Mouse (Mus musculus) stomach, embryonic 16.5 days (tissue): ENCODE results near the gene Tnfrsf26. TPM values are rescaled to one million over a fixed set of nuclear protein-coding genes. Genes with fewer than 3 reads are reported as not detected.

ENCODE experiments used
- ATAC-seq: fragments of 200-750 bp; cut with Nextera tagmentation; 2 replicates; pipeline ENCODE4 v1.8.0; 2017; ENCODE audit warnings: moderate number of reproducible peaks, moderate TSS enrichment; ENCODE audit not compliant: insufficient read depth, low FRiP score
- H3K27ac ChIP-seq: fragments of 300-500 bp; sonication (generic); 2 replicates; pipeline ENCODE4 v1.5.1; 2014; ENCODE audit warnings: low read length
- H3K27me3 ChIP-seq: fragments of 300-500 bp; sonication (generic); 2 replicates; pipeline ENCODE4 v1.6.1; 2014; ENCODE audit warnings: low read length, control low read depth, mixed read lengths; ENCODE audit not compliant: control insufficient read depth, insufficient read depth
- H3K36me3 ChIP-seq: fragments of 300-500 bp; sonication (generic); 2 replicates; pipeline ENCODE4 v1.6.1; 2014; ENCODE audit warnings: low read length; ENCODE audit not compliant: control insufficient read depth, insufficient read depth
- H3K4me1 ChIP-seq: fragments of 300-500 bp; sonication (generic); 2 replicates; pipeline ENCODE4 v1.6.1; 2014; ENCODE audit warnings: low read length, control low read depth, mixed read lengths; ENCODE audit not compliant: control insufficient read depth, insufficient read depth
- H3K4me2 ChIP-seq: fragments of 300-500 bp; sonication (generic); 2 replicates; pipeline ENCODE4 v1.6.1; 2014; ENCODE audit warnings: low read depth, low read length, mixed read lengths
- H3K4me3 ChIP-seq: fragments of 300-500 bp; sonication (generic); replicated peaks from 2 replicates; pipeline ENCODE4 v1.5.1; 2014; ENCODE audit warnings: mild to moderate bottlenecking, low read length
- H3K9ac ChIP-seq: fragments of 300-500 bp; sonication (generic); 2 replicates; pipeline ENCODE4 v1.6.1; 2014; ENCODE audit warnings: low read length
- H3K9me3 ChIP-seq: fragments of 300-500 bp; sonication (generic); replicated peaks from 2 replicates; pipeline ENCODE4 v1.6.1; 2016; ENCODE audit warnings: low read length, control low read depth; ENCODE audit not compliant: control insufficient read depth
- WGBS: fragments of 180-500 bp; shearing (Covaris S2); extraction: QIAGEN DNeasy Blood & Tissue Kit; methylation state at CpG from one replicate; pipeline ENCODE4 v1.1.7; 2014; 5-methylcytosine and 5-hydroxymethylcytosine counted together
- polyA plus RNA-seq: library from polyadenylated mRNA; unstranded; fragments of >200 nt; fragmentation: Nextera tagmentation; extraction: Ambion mirVana; gene quantifications from 2 replicates; pipeline ENCODE4 v1.2.1, GENCODE M21; 2015

Tnfrsf26 gene
- polyA plus RNA-seq, 1 experiment from 2014 or later = 0.66 TPM

- no peaks in the 10 kb centered on the region for H3K27me3 ChIP-seq
- H3K9ac ChIP-seq = no peak overlapping the region
- no peak overlapping the region for H3K27ac ChIP-seq
- no peak overlapping the region for H3K4me2 ChIP-seq
- no peaks in the 10 kb centered on the region for H3K9me3 ChIP-seq
- WGBS = 67% methylated on average over 2 of the region's 2 CpGs
- H3K36me3 ChIP-seq = no peaks in the 10 kb centered on the region
- H3K4me1 ChIP-seq = no peaks in the 10 kb centered on the region
- H3K4me3 ChIP-seq = no peak overlapping the region
- no peak for ATAC-seq
Observed at GRCm38 (mm10) chr7:143604889-143605288, 23.6 kb downstream of the Tnfrsf26 start.

GRCm38 (mm10) chr7:143601705-143602104 lies 26.8 kb downstream of the Tnfrsf26 start:
- Histone ChIP-seq H3K9me3 (no peaks in the 10 kb centered on the region), H3K27me3 (no peaks in the 10 kb centered on the region), H3K4me2 (no peak overlapping the region), H3K4me3 (no peak overlapping the region), H3K36me3 (no peaks in the 10 kb centered on the region), H3K9ac (no peak overlapping the region), H3K4me1 (peaks cover 15% of the 10 kb centered on the region), H3K27ac (no peak overlapping the region)
- no peak for ATAC-seq
- WGBS = 86% methylated on average over 2 of the region's 2 CpGs

- peak overlapping the region; percentile 79 for H3K4me3 ChIP-seq
- H3K4me1 ChIP-seq = peaks cover 15% of the 10 kb centered on the region
- H3K9me3 ChIP-seq = no peaks in the 10 kb centered on the region
- no peaks in the 10 kb centered on the region for H3K36me3 ChIP-seq
- ATAC-seq = no peak
- WGBS = 6% methylated on average over 15 of the region's 15 CpGs
- H3K27me3 ChIP-seq = no peaks in the 10 kb centered on the region
- H3K27ac ChIP-seq = no peak overlapping the region; the same call in 1 of the 2 replicates
- peak overlapping the region; percentile 89 for H3K4me2 ChIP-seq
- peak overlapping the region; percentile 52; the same call in 1 of the 2 replicates for H3K9ac ChIP-seq
Observed at GRCm38 (mm10) chr7:143600231-143600740, 28.2 kb downstream of the Tnfrsf26 start.

- peak within 1 kb of the TSS; percentile 87 for H3K9ac ChIP-seq
- peak within 1 kb of the TSS; percentile 35; the same call in 1 of the 2 replicates for H3K27ac ChIP-seq
- no peaks in the 10 kb centered on the region for H3K9me3 ChIP-seq
- H3K27me3 ChIP-seq = no peaks in the 10 kb centered on the region
- H3K4me3 ChIP-seq = peak within 1 kb of the TSS; percentile 79
- peak; percentile 98 for ATAC-seq
- peaks cover 18% of the 10 kb centered on the region for H3K4me1 ChIP-seq
- peak within 1 kb of the TSS; percentile 89 for H3K4me2 ChIP-seq
- H3K36me3 ChIP-seq = no peaks in the 10 kb centered on the region
- WGBS = 1% methylated on average over 35 of the region's 35 CpGs
Observed at GRCm38 (mm10) chr7:143599428-143600230, 28.9 kb downstream of the Tnfrsf26 start, which contains the start of gene Cars. TSS of gene Cars (minus strand) at chr7:143600090.

- H3K9me3 ChIP-seq = no peaks in the 10 kb centered on the region
- 66% methylated on average over 5 of the region's 5 CpGs for WGBS
- ATAC-seq = no peak
- H3K9ac ChIP-seq = peak overlapping the region; percentile 31; the same call in 1 of the 2 replicates
- H3K4me1 ChIP-seq = peaks cover 18% of the 10 kb centered on the region
- H3K4me2 ChIP-seq = no peak overlapping the region
- no peak overlapping the region for H3K27ac ChIP-seq
- no peaks in the 10 kb centered on the region for H3K27me3 ChIP-seq
- no peaks in the 10 kb centered on the region for H3K36me3 ChIP-seq
- H3K4me3 ChIP-seq = no peak overlapping the region
Observed at GRCm38 (mm10) chr7:143594865-143595264, 33.7 kb downstream of the Tnfrsf26 start.

GRCm38 (mm10) chr7:143592255-143592654 lies 36.3 kb downstream of the Tnfrsf26 start:
- Histone ChIP-seq H3K27me3 (no peaks in the 10 kb centered on the region), H3K9ac (no peak overlapping the region), H3K4me2 (no peak overlapping the region), H3K4me3 (no peak overlapping the region), H3K27ac (no peak overlapping the region), H3K36me3 (peaks cover 6% of the 10 kb centered on the region; the same call in 1 of the 2 replicates), H3K9me3 (no peaks in the 10 kb centered on the region), H3K4me1 (peaks cover 4% of the 10 kb centered on the region; the same call in 1 of the 2 replicates)
- peak; percentile 36; the same call in 1 of the 2 replicates for ATAC-seq
- WGBS = 77% methylated on average over 10 of the region's 10 CpGs

GRCm38 (mm10) chr7:143588006-143588405 lies 40.5 kb downstream of the Tnfrsf26 start:
- Histone ChIP-seq H3K27ac (no peak overlapping the region), H3K9me3 (no peaks in the 10 kb centered on the region), H3K4me3 (no peak overlapping the region), H3K4me1 (no peaks in the 10 kb centered on the region), H3K36me3 (peaks cover 15% of the 10 kb centered on the region), H3K4me2 (no peak overlapping the region), H3K9ac (no peak overlapping the region), H3K27me3 (no peaks in the 10 kb centered on the region)
- WGBS = 93% methylated on average over 4 of the region's 4 CpGs
- ATAC-seq = no peak

- H3K9ac ChIP-seq = no peak overlapping the region
- H3K27me3 ChIP-seq = no peaks in the 10 kb centered on the region
- H3K27ac ChIP-seq = no peak overlapping the region
- no peak overlapping the region for H3K4me3 ChIP-seq
- H3K9me3 ChIP-seq = no peaks in the 10 kb centered on the region
- no peak for ATAC-seq
- H3K4me1 ChIP-seq = no peaks in the 10 kb centered on the region
- 91% methylated on average over 5 of the region's 5 CpGs for WGBS
- H3K4me2 ChIP-seq = no peak overlapping the region
- H3K36me3 ChIP-seq = peaks cover 20% of the 10 kb centered on the region
Observed at GRCm38 (mm10) chr7:143587586-143587985, 40.9 kb downstream of the Tnfrsf26 start.

GRCm38 (mm10) chr7:143583956-143584355 lies 44.6 kb downstream of the Tnfrsf26 start:
- no peak overlapping the region for H3K9ac ChIP-seq
- no peak overlapping the region for H3K4me2 ChIP-seq
- no peaks in the 10 kb centered on the region for H3K4me1 ChIP-seq
- H3K27ac ChIP-seq = no peak overlapping the region
- no peaks in the 10 kb centered on the region for H3K27me3 ChIP-seq
- WGBS = 28% methylated on average over 3 of the region's 3 CpGs
- no peak overlapping the region for H3K4me3 ChIP-seq
- H3K36me3 ChIP-seq = peaks cover 24% of the 10 kb centered on the region
- no peak for ATAC-seq
- H3K9me3 ChIP-seq = no peaks in the 10 kb centered on the region
